Mouse (Mus musculus) brain, embryonic 18.5 days (tissue): ENCODE measurements around the gene Galnt18.

Experiments
- DNase-seq: peaks from one replicate; pipeline ENCODE4 v3.0.0-alpha.2; 2012; ENCODE audit warnings: low read depth, low spot score

Gene Galnt18

DNA sequence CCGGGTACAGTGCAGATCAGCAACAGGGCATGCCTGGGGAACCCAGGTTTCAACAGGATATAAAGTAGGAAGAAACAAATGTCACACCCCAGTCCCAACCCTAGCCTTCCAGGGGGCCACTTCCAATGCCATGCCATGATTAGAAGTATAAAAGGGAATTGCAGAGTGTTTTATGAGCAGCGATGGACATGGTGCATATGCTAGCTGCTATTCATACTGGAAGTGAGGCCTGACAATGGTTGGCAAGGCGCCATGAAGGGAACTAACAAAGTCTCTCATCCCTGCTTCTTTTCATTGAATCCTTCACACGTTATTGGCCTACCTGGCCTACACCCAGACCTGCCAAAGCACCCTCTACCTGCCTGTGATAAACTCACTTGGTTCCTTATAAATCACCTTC lies 295.9 kb downstream of the Galnt18 start:
- no peak for DNase-seq

GRCm38 (mm10) chr7:111483321-111483720 lies 296.5 kb downstream of the Galnt18 start:
- DNase-seq = no peak

GRCm38 (mm10) chr7:111467715-111468114 lies 312.1 kb downstream of the Galnt18 start:
- DNase-seq = no peak

GRCm38 (mm10) chr7:111466720-111467119 lies 313.1 kb downstream of the Galnt18 start:
- no peak for DNase-seq

- DNase-seq = no peak
Measured at GRCm38 (mm10) chr7:111466121-111466520, 313.7 kb downstream of the Galnt18 start.

DNA sequence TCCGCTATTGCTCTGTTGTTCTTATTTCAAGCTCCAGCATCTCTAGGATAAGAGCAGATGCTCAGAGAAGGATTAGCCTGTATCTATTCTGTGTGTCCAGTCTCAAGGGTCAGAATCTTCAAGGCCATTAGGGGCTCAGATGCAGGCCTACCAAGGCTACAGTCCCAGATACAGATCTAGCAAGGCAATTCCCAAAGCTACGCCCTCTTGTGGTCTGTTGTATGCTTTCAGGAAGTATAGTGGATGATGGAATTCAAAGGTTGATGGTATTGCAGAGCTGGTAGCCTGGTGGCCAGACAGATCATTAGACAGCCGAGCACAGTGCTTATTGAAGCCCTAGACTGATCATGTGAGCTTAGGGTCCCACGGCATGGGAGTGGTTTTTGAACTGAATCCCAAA lies 320.1 kb downstream of the Galnt18 start:
- DNase-seq = no peak

DNA sequence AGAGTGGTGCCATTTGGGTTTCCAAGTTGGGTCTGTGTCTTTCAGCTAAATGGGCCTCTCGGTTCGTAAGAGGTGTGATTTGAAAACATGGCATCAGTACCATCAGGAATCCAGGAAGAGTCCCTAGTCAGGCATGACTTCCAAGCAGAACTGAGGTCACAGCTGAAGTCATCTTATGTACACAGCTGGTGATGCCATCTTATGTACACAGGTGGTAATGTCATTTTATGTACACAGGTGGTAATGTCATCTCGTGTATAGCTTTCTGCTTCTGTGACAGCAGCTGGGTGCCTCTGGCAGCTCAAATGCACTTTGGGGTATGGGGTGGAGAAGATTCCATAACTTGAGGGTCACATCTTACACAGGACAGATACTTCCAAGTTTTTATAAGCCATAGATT lies 323.8 kb downstream of the Galnt18 start:
- DNase-seq = no peak

GRCm38 (mm10) chr7:111455541-111455940 lies 324.2 kb downstream of the Galnt18 start:
- no peak for DNase-seq

DNA sequence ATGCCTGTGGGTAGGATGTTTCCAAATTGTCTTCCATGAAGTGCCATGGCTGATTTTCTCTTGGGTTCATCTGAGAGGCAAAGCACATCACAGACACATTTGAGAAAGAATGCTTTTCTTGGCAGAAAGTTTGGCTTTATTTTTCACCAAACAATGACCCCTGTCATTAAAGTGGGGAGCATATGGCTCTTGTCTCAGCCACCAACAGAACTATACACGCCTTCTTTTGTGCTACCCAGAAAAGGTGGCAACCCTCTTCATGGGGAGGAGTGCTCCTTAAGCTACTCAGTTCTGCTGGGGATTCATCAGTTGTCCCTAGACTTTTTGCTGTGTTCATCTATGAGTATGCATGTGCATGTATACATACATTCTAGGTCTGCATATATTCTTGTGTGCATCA lies 327.8 kb downstream of the Galnt18 start:
- DNase-seq = no peak

DNA sequence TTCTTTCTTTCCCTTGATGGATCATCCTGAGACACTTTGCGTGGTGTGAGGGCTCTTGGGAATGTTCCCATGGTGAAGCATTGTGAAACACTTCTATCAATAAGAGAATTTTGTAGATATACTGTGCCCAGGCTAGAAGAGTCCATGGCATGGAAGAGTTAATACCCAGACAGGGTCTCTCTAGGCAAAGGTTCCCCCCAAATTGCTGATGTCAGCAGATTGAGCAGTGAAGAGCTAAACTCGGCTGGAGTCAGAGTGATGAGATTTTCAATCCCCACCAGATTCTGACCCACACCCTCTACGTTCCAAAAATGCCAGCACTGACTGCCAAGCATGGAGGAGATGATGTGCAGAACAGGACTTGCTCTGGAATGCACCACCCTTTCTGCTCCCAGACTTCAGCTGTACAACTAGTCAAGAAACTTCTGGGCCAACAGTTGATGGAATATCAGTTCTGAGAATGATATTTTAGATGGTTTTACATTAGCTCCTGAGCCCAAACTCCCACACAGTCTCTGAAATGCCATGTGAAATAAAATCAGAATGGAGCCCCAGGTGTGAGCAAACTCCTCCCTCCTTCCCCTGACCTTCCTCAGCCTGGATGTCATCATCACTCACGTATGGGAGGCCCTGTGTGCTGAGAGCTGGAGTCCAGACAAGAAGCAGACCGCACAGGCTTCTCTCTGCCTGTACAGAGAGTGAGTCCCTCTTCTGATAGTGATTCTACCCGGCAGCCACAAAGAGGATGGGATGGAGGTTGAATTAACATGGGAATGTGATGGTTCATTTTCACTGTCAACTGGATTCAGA lies 329.3 kb downstream of the Galnt18 start:
- no peak for DNase-seq

DNA sequence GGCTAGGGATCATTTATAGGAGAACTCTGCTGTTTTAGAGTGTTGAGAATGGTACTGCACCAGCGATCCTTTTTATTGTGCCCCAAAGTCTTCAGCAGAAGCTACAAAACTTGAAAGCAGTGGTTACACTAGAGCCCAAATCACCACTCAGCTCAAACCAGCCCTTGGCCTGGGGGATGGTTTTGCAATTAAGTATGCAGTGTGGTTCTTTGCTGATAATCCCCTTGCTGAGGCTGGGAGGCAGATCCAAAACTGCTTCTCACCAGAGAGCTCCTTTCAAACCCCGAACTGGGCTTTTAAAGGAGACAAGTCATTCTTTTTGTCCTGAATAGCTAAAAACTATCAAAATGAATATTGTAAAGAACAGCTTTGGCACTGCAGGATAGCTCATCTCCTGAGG lies 346.6 kb downstream of the Galnt18 start:
- no peak for DNase-seq

- DNase-seq = no peak
Measured at GRCm38 (mm10) chr7:111427392-111427791, 352.4 kb downstream of the Galnt18 start.
